Mouse (Mus musculus): ENCODE results near the gene Arhgap42.

- TF ChIP-seq TAL1 (IDR thresholded peaks at IDR 0.05; ENCODE audit: low read length), result no peak
- TF ChIP-seq GATA1 (IDR thresholded peaks at IDR 0.05; ENCODE audit: low read length), result no peak
These were observed 261.1 kb downstream of the Arhgap42 start for GRCm38 (mm10) chr9:8977775-8978174.
